Mouse (Mus musculus): Measurements from ENCODE around the gene Ctsa. TPM values are rescaled to one million over a fixed set of nuclear protein-coding genes. Genes with fewer than 3 reads are reported as not detected.
"Not testable (repeated sequence)": the region's sequence is repeated elsewhere in the genome, so short reads cannot be mapped to it uniquely, and the experiment has no call there.

The Ctsa gene
- polyA plus RNA-seq, 1 experiment = 7.3 TPM

- H3K4me3 ChIP-seq (replicated peaks) = no peak overlapping the region
- H3K36me3 ChIP-seq (ENCODE audit: control insufficient read depth) = peaks cover 72% of the 10 kb centered on the region
- no peaks in the 10 kb centered on the region for H3K9me3 ChIP-seq (ENCODE audit: control insufficient read depth, low read length)
- TF ChIP-seq TAL1 (IDR thresholded peaks at IDR 0.05; ENCODE audit: low read length) (no peak), GATA1 (IDR thresholded peaks at IDR 0.05; ENCODE audit: low read length) (no peak)
- H3K4me1 ChIP-seq (ENCODE audit: control insufficient read depth) = peaks cover 65% of the 10 kb centered on the region
- H3K27me3 ChIP-seq (ENCODE audit: control insufficient read depth) = peaks cover 18% of the 10 kb centered on the region
These were observed 42.2 kb upstream of the Ctsa start for GRCm38 (mm10) chr2:164790451-164790850.

DNA sequence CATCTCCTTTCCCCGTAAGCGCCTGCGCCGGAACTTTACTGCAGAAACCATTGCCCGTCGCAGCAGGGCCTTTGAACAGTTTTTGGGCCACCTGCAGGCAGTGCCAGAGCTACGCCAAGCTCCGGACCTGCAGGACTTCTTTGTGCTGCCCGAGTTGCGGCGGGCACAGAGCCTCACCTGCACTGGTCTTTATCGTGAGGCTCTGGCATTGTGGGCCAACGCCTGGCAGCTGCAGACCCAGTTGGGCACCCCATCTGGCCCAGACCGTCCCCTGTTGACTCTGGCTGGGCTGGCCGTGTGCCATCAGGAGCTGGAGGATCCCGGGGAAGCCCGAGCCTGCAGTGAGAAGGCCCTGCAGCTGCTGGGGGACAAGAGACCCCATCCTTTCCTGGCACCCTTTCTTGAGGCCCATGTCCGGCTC lies 40.8 kb upstream of the Ctsa start:
- Histone ChIP-seq H3K4me3 (replicated peaks) (no peak overlapping the region), H3K27me3 (ENCODE audit: control insufficient read depth) (peaks cover 4% of the 10 kb centered on the region), H3K4me1 (ENCODE audit: control insufficient read depth) (peaks cover 51% of the 10 kb centered on the region), H3K36me3 (ENCODE audit: control insufficient read depth) (peaks cover 86% of the 10 kb centered on the region), H3K9me3 (ENCODE audit: control insufficient read depth, low read length) (no peaks in the 10 kb centered on the region)
- no peak for TF ChIP-seq GATA1 (IDR thresholded peaks at IDR 0.05; ENCODE audit: low read length)
- TF ChIP-seq TAL1 (IDR thresholded peaks at IDR 0.05; ENCODE audit: low read length) = no peak

DNA sequence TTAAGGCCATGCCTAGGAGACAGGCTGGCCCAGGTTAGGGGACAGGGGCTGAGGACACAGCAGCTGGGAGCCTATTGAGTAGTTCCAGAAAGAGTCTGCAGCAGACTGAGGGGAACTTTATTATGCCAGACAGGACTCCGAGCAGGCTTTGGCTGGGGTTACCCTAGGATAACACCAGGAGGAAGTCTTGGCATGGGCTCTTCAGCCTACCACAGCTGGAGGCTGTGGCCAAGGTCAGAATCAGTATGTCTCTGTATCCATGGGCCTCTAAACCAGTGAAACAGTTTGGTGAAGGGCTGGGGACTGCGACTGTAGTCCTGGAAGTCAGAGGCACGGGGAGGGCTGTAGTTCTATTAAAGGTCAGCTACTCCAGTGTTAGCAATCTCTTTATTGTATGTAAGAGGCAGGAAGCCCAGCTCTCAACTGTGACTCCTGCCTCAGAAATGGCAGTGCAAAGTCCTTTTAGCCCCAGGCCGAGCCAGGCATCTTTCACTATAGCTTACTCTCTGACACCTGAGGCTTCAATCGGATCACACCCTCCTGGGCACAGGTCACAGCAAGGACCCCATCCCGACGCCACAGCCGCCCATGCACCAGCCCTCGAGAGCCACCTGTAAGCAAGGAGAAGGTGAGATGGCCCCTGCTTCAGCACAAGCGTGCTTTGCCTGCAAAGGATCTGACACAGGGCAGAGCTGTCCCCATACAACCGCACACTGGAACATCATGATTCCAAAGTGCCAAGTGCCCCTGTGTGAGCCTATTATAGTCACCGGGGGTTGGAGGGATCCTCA lies 40.1 kb upstream of the Ctsa start:
- no peak overlapping the region for H3K4me3 ChIP-seq (replicated peaks)
- no peaks in the 10 kb centered on the region for H3K9me3 ChIP-seq (ENCODE audit: control insufficient read depth, low read length)
- peaks cover 92% of the 10 kb centered on the region for H3K36me3 ChIP-seq (ENCODE audit: control insufficient read depth)
- no peaks in the 10 kb centered on the region for H3K27me3 ChIP-seq (ENCODE audit: control insufficient read depth)
- H3K4me1 ChIP-seq (ENCODE audit: control insufficient read depth) = peaks cover 45% of the 10 kb centered on the region
- TF ChIP-seq TAL1 (IDR thresholded peaks at IDR 0.05; ENCODE audit: low read length) (no peak), GATA1 (IDR thresholded peaks at IDR 0.05; ENCODE audit: low read length) (no peak)

DNA sequence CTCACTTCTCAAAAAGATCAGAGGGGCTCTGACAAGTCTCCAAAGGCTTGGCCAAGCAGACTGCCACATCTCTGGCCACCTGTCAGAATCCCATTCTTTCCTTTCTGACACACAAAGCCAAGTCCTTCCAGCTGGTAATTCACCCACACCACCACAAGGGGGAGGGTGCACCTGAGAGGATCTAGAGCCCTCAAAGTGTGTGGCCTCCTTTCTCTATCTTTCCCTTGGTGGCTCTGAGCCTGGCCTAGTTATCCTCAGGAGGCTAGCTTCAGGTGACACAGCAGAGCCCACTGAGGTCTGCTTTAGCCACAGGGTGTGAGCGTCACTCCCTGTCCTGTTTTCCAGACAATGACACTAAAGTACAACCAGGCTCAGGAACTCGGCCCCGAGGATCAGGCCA lies 39.4 kb upstream of the Ctsa start:
- H3K4me1 ChIP-seq (ENCODE audit: control insufficient read depth) = peaks cover 39% of the 10 kb centered on the region
- H3K9me3 ChIP-seq (ENCODE audit: control insufficient read depth, low read length) = no peaks in the 10 kb centered on the region
- TF ChIP-seq GATA1 (IDR thresholded peaks at IDR 0.05; ENCODE audit: low read length) (no peak), TAL1 (IDR thresholded peaks at IDR 0.05; ENCODE audit: low read length) (no peak)
- no peak overlapping the region for H3K4me3 ChIP-seq (replicated peaks)
- peaks cover 94% of the 10 kb centered on the region for H3K36me3 ChIP-seq (ENCODE audit: control insufficient read depth)
- H3K27me3 ChIP-seq (ENCODE audit: control insufficient read depth) = no peaks in the 10 kb centered on the region

DNA sequence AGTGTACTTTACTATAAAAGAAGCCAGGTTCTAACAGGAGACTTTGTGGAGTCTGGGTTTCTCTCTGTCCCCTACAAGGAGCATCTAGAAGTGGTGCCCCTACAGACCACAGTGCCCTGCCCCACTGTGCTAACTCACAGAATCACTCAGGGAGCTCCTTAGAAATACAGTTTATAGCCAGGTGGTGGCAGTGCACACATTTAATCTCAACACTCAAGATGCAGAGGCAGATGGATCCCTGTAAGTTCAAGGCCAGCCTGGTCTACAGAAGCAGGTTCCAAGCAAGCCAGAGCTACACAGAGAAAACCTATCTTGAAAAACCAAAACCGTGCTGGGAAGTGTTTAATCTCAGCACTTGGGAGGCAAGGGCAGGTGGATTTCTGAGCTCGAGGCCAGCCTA lies 38.9 kb upstream of the Ctsa start:
- Histone ChIP-seq H3K27me3 (ENCODE audit: control insufficient read depth) (no peaks in the 10 kb centered on the region), H3K4me3 (replicated peaks) (no peak overlapping the region), H3K9me3 (ENCODE audit: control insufficient read depth, low read length) (no peaks in the 10 kb centered on the region), H3K4me1 (ENCODE audit: control insufficient read depth) (peaks cover 33% of the 10 kb centered on the region), H3K36me3 (ENCODE audit: control insufficient read depth) (peaks cover 94% of the 10 kb centered on the region)
- TF ChIP-seq GATA1 (IDR thresholded peaks at IDR 0.05; ENCODE audit: low read length) (no peak), TAL1 (IDR thresholded peaks at IDR 0.05; ENCODE audit: low read length) (no peak)

DNA sequence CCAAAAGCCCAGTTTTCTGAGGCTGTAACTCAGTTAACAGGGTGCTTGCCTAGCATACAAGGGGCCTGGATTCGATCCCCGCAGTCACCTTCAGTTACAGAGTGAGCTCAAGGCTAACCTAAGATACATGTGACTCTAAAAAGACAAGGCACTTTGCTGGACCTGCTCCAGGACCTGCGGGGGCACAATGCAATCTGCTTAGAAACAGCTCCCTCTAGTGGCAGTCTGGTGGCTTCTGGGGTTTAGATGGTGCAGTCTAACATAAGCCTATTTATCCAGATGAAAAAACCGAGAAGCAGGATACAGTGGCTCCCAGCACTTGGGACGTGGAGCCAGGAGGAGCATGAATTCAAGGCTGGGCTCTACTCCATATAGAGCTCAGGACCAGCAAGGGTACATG lies 38.4 kb upstream of the Ctsa start:
- no peak overlapping the region for H3K4me3 ChIP-seq (replicated peaks)
- H3K4me1 ChIP-seq (ENCODE audit: control insufficient read depth) = peaks cover 29% of the 10 kb centered on the region
- H3K9me3 ChIP-seq (ENCODE audit: control insufficient read depth, low read length) = no peaks in the 10 kb centered on the region
- peaks cover 94% of the 10 kb centered on the region for H3K36me3 ChIP-seq (ENCODE audit: control insufficient read depth)
- no peaks in the 10 kb centered on the region for H3K27me3 ChIP-seq (ENCODE audit: control insufficient read depth)
- TF ChIP-seq GATA1 (IDR thresholded peaks at IDR 0.05; ENCODE audit: low read length) = no peak

DNA sequence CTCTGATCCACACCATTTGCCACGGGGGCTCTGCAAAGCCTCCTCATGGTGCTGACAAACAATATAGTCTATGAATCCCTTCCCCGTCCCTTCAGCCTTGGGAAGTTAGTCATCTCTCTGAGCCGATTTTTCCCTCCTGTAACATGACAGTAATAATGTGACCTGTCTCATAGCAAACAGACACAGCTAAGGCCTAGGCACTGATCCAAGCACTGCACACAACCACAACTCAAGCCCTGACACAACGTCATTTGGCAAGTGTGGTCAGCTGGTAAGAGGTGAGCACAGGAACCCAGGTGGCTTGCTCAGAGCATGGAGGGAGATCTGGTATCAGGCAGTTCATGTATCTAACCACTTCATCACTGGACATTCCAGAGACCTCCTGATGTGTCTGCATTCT lies 36.8 kb upstream of the Ctsa start:
- TF ChIP-seq TAL1 (IDR thresholded peaks at IDR 0.05; ENCODE audit: low read length) (no peak), GATA1 (IDR thresholded peaks at IDR 0.05; ENCODE audit: low read length) (no peak)
- Histone ChIP-seq H3K9me3 (ENCODE audit: control insufficient read depth, low read length) (no peaks in the 10 kb centered on the region), H3K4me1 (ENCODE audit: control insufficient read depth) (peaks cover 21% of the 10 kb centered on the region), H3K27me3 (ENCODE audit: control insufficient read depth) (no peaks in the 10 kb centered on the region), H3K4me3 (replicated peaks) (no peak overlapping the region), H3K36me3 (ENCODE audit: control insufficient read depth) (peaks cover 97% of the 10 kb centered on the region)

GRCm38 (mm10) chr2:164798554-164798953 lies 34.1 kb upstream of the Ctsa start:
- peaks cover 94% of the 10 kb centered on the region for H3K36me3 ChIP-seq (ENCODE audit: control insufficient read depth)

GRCm38 (mm10) chr2:164800252-164801004 lies 32.2 kb upstream of the Ctsa start:
- H3K4me3 ChIP-seq (replicated peaks) = no peak overlapping the region
- H3K9me3 ChIP-seq (ENCODE audit: control insufficient read depth, low read length) = no peaks in the 10 kb centered on the region
- H3K36me3 ChIP-seq (ENCODE audit: control insufficient read depth) = peaks cover 77% of the 10 kb centered on the region
- no peak for TF ChIP-seq TAL1 (IDR thresholded peaks at IDR 0.05; ENCODE audit: low read length)
- TF ChIP-seq GATA1 (IDR thresholded peaks at IDR 0.05; ENCODE audit: low read length) = no peak
- no peaks in the 10 kb centered on the region for H3K27me3 ChIP-seq (ENCODE audit: control insufficient read depth)
- peaks cover 27% of the 10 kb centered on the region for H3K4me1 ChIP-seq (ENCODE audit: control insufficient read depth)

More at GRCm38 (mm10) chr2:164798554-164798953, 34.1 kb upstream of the Ctsa start:
- H3K9me3 ChIP-seq (ENCODE audit: control insufficient read depth, low read length); H3K4me3 ChIP-seq (replicated peaks); H3K27me3 ChIP-seq (ENCODE audit: control insufficient read depth): not testable (repeated sequence)
- H3K4me1 ChIP-seq (ENCODE audit: control insufficient read depth) = peaks cover 23% of the 10 kb centered on the region

All from erythroblast, embryonic 14.5 days (primary cell).